ENCODE assay signal across 10 mouse cellular contexts in genomic region chr11:80564975-80565965, GRCm38 (mm10).
A peak's percentile ranks its signal among the peaks of the same experiment; 100 is the strongest.
DNase-seq lines count a peak whose midpoint lies in the region; ATAC-seq and TF ChIP-seq lines count a peak whose summit lies in the region.
"Had no signal": no experiment of that assay in that cellular context is flagged by ENCODE, and none has a peak within 500 bp of the region (broad histone marks: within the 10 kb centered on the region; RNA-seq: fewer than 3 reads in every experiment).

No protein-coding gene starts in this region.

- peaks cover 5% of the 10 kb centered on the region; the same call in 1 of the 2 replicates for H3K4me1 ChIP-seq in heart, embryonic 11.5 days (ENCODE audit: control insufficient read depth, insufficient read depth, low read length)
- peaks cover 16% of the 10 kb centered on the region; the same call in 1 of the 2 replicates for H3K4me1 ChIP-seq in midbrain, embryonic 14.5 days (ENCODE audit: control insufficient read depth, insufficient read depth, low read length)
- H3K4me1 ChIP-seq in midbrain, embryonic 11.5 days (ENCODE audit: control insufficient read depth, insufficient read depth, low read length) = no peaks in the 10 kb centered on the region
- peaks cover 5% of the 10 kb centered on the region for H3K4me1 ChIP-seq in olfactory bulb, adult 2 months (ENCODE audit: control insufficient read depth, insufficient read depth, low read length)
- H3K4me1 ChIP-seq: limb, embryonic 12.5 days had no signal

- peak; percentile 82 for DNase-seq in heart, adult 11 months
- DNase-seq in midbrain, embryonic 14.5 days = peak; percentile 69
- DNase-seq in midbrain, embryonic 11.5 days (ENCODE audit: low spot score, missing footprints) = no peak
- peak; percentile 21 for DNase-seq in heart, postnatal 4 days
- DNase-seq in B cell, adult 2 months = no peak
- no peak for DNase-seq in spleen, postnatal 10 days (ENCODE audit: low spot score in 2 of 2)
- DNase-seq: thymus, postnatal 25 days had no signal

- H3K27me3 ChIP-seq in heart, embryonic 11.5 days (ENCODE audit: control insufficient read depth, insufficient read depth, low read length) = no peaks in the 10 kb centered on the region
- no peaks in the 10 kb centered on the region for H3K27me3 ChIP-seq in midbrain, embryonic 14.5 days (ENCODE audit: control insufficient read depth, insufficient read depth, low read length)
- no peaks in the 10 kb centered on the region for H3K27me3 ChIP-seq in midbrain, embryonic 11.5 days (ENCODE audit: control insufficient read depth, insufficient read depth, low read length)

- H3K4me2 ChIP-seq in heart, embryonic 11.5 days = no peak overlapping the region
- H3K4me2 ChIP-seq in midbrain, embryonic 14.5 days (ENCODE audit: low read length) = no peak overlapping the region
- H3K4me2 ChIP-seq in midbrain, embryonic 11.5 days = no peak overlapping the region
- H3K4me2 ChIP-seq: limb, embryonic 12.5 days had no signal

- H3K27ac ChIP-seq in heart, embryonic 11.5 days (ENCODE audit: low read depth, low read length) = no peak overlapping the region
- peak overlapping the region; percentile 45; the same call in 1 of the 2 replicates for H3K27ac ChIP-seq in midbrain, embryonic 14.5 days (replicated peaks; ENCODE audit: low read depth, low read length)
- no peak overlapping the region for H3K27ac ChIP-seq in midbrain, embryonic 11.5 days (ENCODE audit: low read depth, low read length)
- 0 out of 2 replicates have a peak overlapping the region, but pooled peaks have one; percentile 17 for H3K27ac ChIP-seq in olfactory bulb, adult 2 months (ENCODE audit: insufficient read depth, low read depth, low read length)
- H3K27ac ChIP-seq: limb, embryonic 12.5 days had no signal

- no peak for TF ChIP-seq POLR2A in olfactory bulb, adult 2 months (IDR thresholded peaks at IDR 0.05; ENCODE audit: insufficient read depth, low read depth, low read length)

- no peak for ATAC-seq in heart, embryonic 11.5 days (replicated peaks; ENCODE audit: insufficient number of reproducible peaks, low FRiP score, low TSS enrichment)
- ATAC-seq in midbrain, embryonic 14.5 days (ENCODE audit: low FRiP score, low TSS enrichment) = no peak
- no peak for ATAC-seq in midbrain, embryonic 11.5 days (ENCODE audit: low FRiP score)

- WGBS in heart, embryonic 11.5 days (ENCODE audit: insufficient replicate concordance) = 64% methylated on average over 7 of the region's 7 CpGs
- WGBS in midbrain, embryonic 14.5 days = 77% methylated on average over 7 of the region's 7 CpGs
- 74% methylated on average over 7 of the region's 7 CpGs for WGBS in midbrain, embryonic 11.5 days
- WGBS in olfactory bulb, adult 2 months = 47% methylated on average over 7 of the region's 7 CpGs

- TF ChIP-seq CTCF in olfactory bulb, adult 2 months (IDR thresholded peaks at IDR 0.05; ENCODE audit: insufficient read depth, low read depth, low read length) = no peak

- no peaks in the 10 kb centered on the region for H3K36me3 ChIP-seq in heart, embryonic 11.5 days (ENCODE audit: control insufficient read depth, insufficient read depth, low read length)
- H3K36me3 ChIP-seq in midbrain, embryonic 14.5 days (ENCODE audit: control insufficient read depth, insufficient read depth, low read length) = no peaks in the 10 kb centered on the region
- no peaks in the 10 kb centered on the region for H3K36me3 ChIP-seq in midbrain, embryonic 11.5 days (ENCODE audit: control insufficient read depth, insufficient read depth, low read length)
- H3K36me3 ChIP-seq: limb, embryonic 12.5 days had no signal

- no peak overlapping the region for H3K4me3 ChIP-seq in heart, embryonic 11.5 days (ENCODE audit: low read depth, low read length)
- H3K4me3 ChIP-seq in midbrain, embryonic 14.5 days (replicated peaks; ENCODE audit: low read depth, low read length) = no peak overlapping the region
- no peak overlapping the region for H3K4me3 ChIP-seq in midbrain, embryonic 11.5 days (ENCODE audit: low read depth, low read length)
- H3K4me3 ChIP-seq in olfactory bulb, adult 2 months (ENCODE audit: insufficient read depth, low read depth, low read length) = no peak overlapping the region
- H3K4me3 ChIP-seq: limb, embryonic 12.5 days had no signal

- no peaks in the 10 kb centered on the region for H3K9me3 ChIP-seq in heart, embryonic 11.5 days (replicated peaks; ENCODE audit: control insufficient read depth, low read length)
- H3K9me3 ChIP-seq in midbrain, embryonic 14.5 days (ENCODE audit: control insufficient read depth, low read length) = no peaks in the 10 kb centered on the region
- H3K9me3 ChIP-seq in midbrain, embryonic 11.5 days (ENCODE audit: control insufficient read depth, low read length) = no peaks in the 10 kb centered on the region
- H3K9me3 ChIP-seq: limb, embryonic 12.5 days had no signal

- H3K9ac ChIP-seq in heart, embryonic 11.5 days (ENCODE audit: low read depth, low read length) = no peak overlapping the region
- no peak overlapping the region for H3K9ac ChIP-seq in midbrain, embryonic 14.5 days (replicated peaks; ENCODE audit: low read length)
- H3K9ac ChIP-seq in midbrain, embryonic 11.5 days (ENCODE audit: low read length) = no peak overlapping the region
- H3K9ac ChIP-seq: limb, embryonic 12.5 days had no signal

Comparison
In these comparisons a context has a peak if more than half of its experiments do, and no peak if none do; other contexts are left out.
1. DNase-seq: peak in heart, adult 11 months (single experiment), midbrain, embryonic 14.5 days (single experiment) and heart, postnatal 4 days (single experiment); none in midbrain, embryonic 11.5 days (single experiment), B cell, adult 2 months (0 of 2) and spleen, postnatal 10 days (0 of 2).
2. H3K27ac ChIP-seq: peak in midbrain, embryonic 14.5 days (single experiment) and olfactory bulb, adult 2 months (single experiment); none in heart, embryonic 11.5 days (single experiment) and midbrain, embryonic 11.5 days (single experiment).